Mouse (Mus musculus): ENCODE data around the gene Spocd1. TPM values are rescaled to one million over a fixed set of nuclear protein-coding genes. Genes with fewer than 3 reads are reported as not detected.

Spocd1 gene
- polyA plus RNA-seq, 1 experiment from 2014 or later = not detected

- Histone ChIP-seq H3K9ac (ENCODE audit: low read length) (no peak overlapping the region), H3K4me3 (replicated peaks; ENCODE audit: low read length) (no peak overlapping the region), H3K4me2 (ENCODE audit: low read depth, low read length) (no peak overlapping the region), H3K4me1 (ENCODE audit: control insufficient read depth, insufficient read depth, low read length) (peaks cover 5% of the 10 kb centered on the region; the same call in 1 of the 2 replicates), H3K9me3 (replicated peaks; ENCODE audit: control insufficient read depth, low read length) (no peaks in the 10 kb centered on the region), H3K27ac (ENCODE audit: low read length) (no peak overlapping the region), H3K36me3 (ENCODE audit: control insufficient read depth, insufficient read depth, low read length) (no peaks in the 10 kb centered on the region), H3K27me3 (ENCODE audit: control insufficient read depth, insufficient read depth, low read length) (no peaks in the 10 kb centered on the region)
- no peak for ATAC-seq (ENCODE audit: insufficient read depth, low FRiP score)
- 21% methylated on average over 8 of the region's 8 CpGs for WGBS
These were observed 2.5 kb upstream of the Spocd1 start for GRCm38 (mm10) chr4:129926544-129926943.

- no peak overlapping the region for H3K4me3 ChIP-seq (replicated peaks; ENCODE audit: low read length)
- peaks cover 5% of the 10 kb centered on the region; the same call in 1 of the 2 replicates for H3K4me1 ChIP-seq (ENCODE audit: control insufficient read depth, insufficient read depth, low read length)
- H3K27me3 ChIP-seq (ENCODE audit: control insufficient read depth, insufficient read depth, low read length) = no peaks in the 10 kb centered on the region
- WGBS = 73% methylated on average over 3 of the region's 3 CpGs
- H3K9ac ChIP-seq (ENCODE audit: low read length) = no peak overlapping the region
- H3K9me3 ChIP-seq (replicated peaks; ENCODE audit: control insufficient read depth, low read length) = no peaks in the 10 kb centered on the region
- no peaks in the 10 kb centered on the region for H3K36me3 ChIP-seq (ENCODE audit: control insufficient read depth, insufficient read depth, low read length)
- no peak for ATAC-seq (ENCODE audit: insufficient read depth, low FRiP score)
- no peak overlapping the region for H3K4me2 ChIP-seq (ENCODE audit: low read depth, low read length)
- H3K27ac ChIP-seq (ENCODE audit: low read length) = no peak overlapping the region
These were observed 2.0 kb upstream of the Spocd1 start for GRCm38 (mm10) chr4:129927091-129927490.

GRCm38 (mm10) chr4:129928124-129928751, 811 bp upstream of the Spocd1 start:
- peak; percentile 58; the same call in 1 of the 2 replicates for ATAC-seq (ENCODE audit: insufficient read depth, low FRiP score)
- Histone ChIP-seq H3K36me3 (ENCODE audit: control insufficient read depth, insufficient read depth, low read length) (no peaks in the 10 kb centered on the region), H3K4me3 (replicated peaks; ENCODE audit: low read length) (peak overlapping the region; percentile 19; the same call in 1 of the 2 replicates), H3K4me1 (ENCODE audit: control insufficient read depth, insufficient read depth, low read length) (peaks cover 5% of the 10 kb centered on the region; the same call in 1 of the 2 replicates), H3K9me3 (replicated peaks; ENCODE audit: control insufficient read depth, low read length) (no peaks in the 10 kb centered on the region), H3K27me3 (ENCODE audit: control insufficient read depth, insufficient read depth, low read length) (no peaks in the 10 kb centered on the region), H3K4me2 (ENCODE audit: low read depth, low read length) (peak overlapping the region; percentile 44), H3K9ac (ENCODE audit: low read length) (peak overlapping the region; percentile 38; the same call in 1 of the 2 replicates), H3K27ac (ENCODE audit: low read length) (no peak overlapping the region)
- 5% methylated on average over 19 of the region's 19 CpGs for WGBS

- Histone ChIP-seq H3K9me3 (replicated peaks; ENCODE audit: control insufficient read depth, low read length) (no peaks in the 10 kb centered on the region), H3K4me2 (ENCODE audit: low read depth, low read length) (no peak overlapping the region), H3K27ac (ENCODE audit: low read length) (no peak overlapping the region), H3K27me3 (ENCODE audit: control insufficient read depth, insufficient read depth, low read length) (no peaks in the 10 kb centered on the region), H3K36me3 (ENCODE audit: control insufficient read depth, insufficient read depth, low read length) (no peaks in the 10 kb centered on the region), H3K9ac (ENCODE audit: low read length) (no peak overlapping the region), H3K4me3 (replicated peaks; ENCODE audit: low read length) (no peak overlapping the region), H3K4me1 (ENCODE audit: control insufficient read depth, insufficient read depth, low read length) (no peaks in the 10 kb centered on the region)
- WGBS = 73% methylated on average over 14 of the region's 14 CpGs
- no peak for ATAC-seq (ENCODE audit: insufficient read depth, low FRiP score)
These were observed 4.6 kb downstream of the Spocd1 start for GRCm38 (mm10) chr4:129933696-129934095.

- Histone ChIP-seq H3K4me1 (ENCODE audit: control insufficient read depth, insufficient read depth, low read length) (no peaks in the 10 kb centered on the region), H3K4me3 (replicated peaks; ENCODE audit: low read length) (no peak overlapping the region), H3K27me3 (ENCODE audit: control insufficient read depth, insufficient read depth, low read length) (no peaks in the 10 kb centered on the region), H3K9me3 (replicated peaks; ENCODE audit: control insufficient read depth, low read length) (no peaks in the 10 kb centered on the region), H3K9ac (ENCODE audit: low read length) (no peak overlapping the region), H3K27ac (ENCODE audit: low read length) (no peak overlapping the region), H3K4me2 (ENCODE audit: low read depth, low read length) (no peak overlapping the region), H3K36me3 (ENCODE audit: control insufficient read depth, insufficient read depth, low read length) (no peaks in the 10 kb centered on the region)
- ATAC-seq (ENCODE audit: insufficient read depth, low FRiP score) = no peak
- WGBS = 62% methylated on average over 16 of the region's 16 CpGs
These were observed 5.3 kb downstream of the Spocd1 start for GRCm38 (mm10) chr4:129934177-129934855.

GRCm38 (mm10) chr4:129951359-129951821, 22.3 kb downstream of the Spocd1 start:
- Histone ChIP-seq H3K4me1 (ENCODE audit: control insufficient read depth, insufficient read depth, low read length) (no peaks in the 10 kb centered on the region; the same call in 1 of the 2 replicates), H3K27me3 (ENCODE audit: control insufficient read depth, insufficient read depth, low read length) (no peaks in the 10 kb centered on the region), H3K9ac (ENCODE audit: low read length) (no peak overlapping the region), H3K4me3 (replicated peaks; ENCODE audit: low read length) (no peak overlapping the region), H3K4me2 (ENCODE audit: low read depth, low read length) (no peak overlapping the region), H3K36me3 (ENCODE audit: control insufficient read depth, insufficient read depth, low read length) (no peaks in the 10 kb centered on the region), H3K27ac (ENCODE audit: low read length) (no peak overlapping the region), H3K9me3 (replicated peaks; ENCODE audit: control insufficient read depth, low read length) (no peaks in the 10 kb centered on the region)
- WGBS = 45% methylated on average over 6 of the region's 6 CpGs
- peak; percentile 54; the same call in 1 of the 2 replicates for ATAC-seq (ENCODE audit: insufficient read depth, low FRiP score)

- Histone ChIP-seq H3K4me3 (replicated peaks; ENCODE audit: low read length) (no peak overlapping the region), H3K27ac (ENCODE audit: low read length) (no peak overlapping the region), H3K4me1 (ENCODE audit: control insufficient read depth, insufficient read depth, low read length) (no peaks in the 10 kb centered on the region; the same call in 1 of the 2 replicates), H3K27me3 (ENCODE audit: control insufficient read depth, insufficient read depth, low read length) (no peaks in the 10 kb centered on the region), H3K9ac (ENCODE audit: low read length) (no peak overlapping the region), H3K4me2 (ENCODE audit: low read depth, low read length) (no peak overlapping the region), H3K9me3 (replicated peaks; ENCODE audit: control insufficient read depth, low read length) (no peaks in the 10 kb centered on the region), H3K36me3 (ENCODE audit: control insufficient read depth, insufficient read depth, low read length) (no peaks in the 10 kb centered on the region)
- WGBS = 51% methylated on average over 5 of the region's 5 CpGs
- ATAC-seq (ENCODE audit: insufficient read depth, low FRiP score) = no peak
These were observed 23.3 kb downstream of the Spocd1 start for GRCm38 (mm10) chr4:129952241-129952810.

- no peak overlapping the region for H3K4me3 ChIP-seq (replicated peaks; ENCODE audit: low read length)
- ATAC-seq (ENCODE audit: insufficient read depth, low FRiP score) = no peak
- no peaks in the 10 kb centered on the region for H3K9me3 ChIP-seq (replicated peaks; ENCODE audit: control insufficient read depth, low read length)
- H3K9ac ChIP-seq (ENCODE audit: low read length) = no peak overlapping the region
- WGBS = 70% methylated on average over 2 of the region's 2 CpGs
- no peak overlapping the region for H3K4me2 ChIP-seq (ENCODE audit: low read depth, low read length)
- H3K36me3 ChIP-seq (ENCODE audit: control insufficient read depth, insufficient read depth, low read length) = no peaks in the 10 kb centered on the region
- H3K4me1 ChIP-seq (ENCODE audit: control insufficient read depth, insufficient read depth, low read length) = no peaks in the 10 kb centered on the region; the same call in 1 of the 2 replicates
- H3K27ac ChIP-seq (ENCODE audit: low read length) = no peak overlapping the region
- no peaks in the 10 kb centered on the region for H3K27me3 ChIP-seq (ENCODE audit: control insufficient read depth, insufficient read depth, low read length)
These were observed 25.5 kb downstream of the Spocd1 start for GRCm38 (mm10) chr4:129954527-129954926.
